Mouse (Mus musculus): Measurements from ENCODE around the gene Noxo1.

DNA sequence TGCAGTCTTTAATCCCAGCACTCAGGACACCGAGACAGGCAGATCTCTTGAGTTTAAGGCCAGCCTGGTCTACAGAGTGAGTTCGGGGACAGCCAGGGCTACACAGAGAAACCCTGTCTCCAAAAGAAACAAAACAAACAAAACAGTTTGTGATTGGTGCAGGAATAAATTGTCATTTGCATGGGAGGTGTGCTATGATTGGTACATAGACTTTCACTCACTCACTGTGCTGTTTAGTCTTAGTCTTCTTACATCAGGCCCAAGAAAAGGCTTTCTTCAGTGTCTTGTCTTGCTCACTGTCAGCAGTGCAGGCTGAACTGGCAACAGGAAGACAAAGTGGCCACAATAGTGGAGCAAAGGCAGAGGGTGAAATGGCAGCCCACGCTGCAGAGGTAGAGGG lies 48.3 kb downstream of the Noxo1 start:
- TF ChIP-seq CTCF (IDR thresholded peaks at IDR 0.05; ENCODE audit: control insufficient read depth, insufficient read depth, insufficient read length), result no peak
- no peak for TF ChIP-seq MYOD1 (IDR thresholded peaks at IDR 0.05; ENCODE audit: control insufficient read depth, insufficient read length, low read depth)
- no peak for TF ChIP-seq MAX (IDR thresholded peaks at IDR 0.05)
- no peak for TF ChIP-seq MYOG (IDR thresholded peaks at IDR 0.05; ENCODE audit: control insufficient read depth, extremely low read depth, insufficient read length)
- TF ChIP-seq FOSL1 (IDR thresholded peaks at IDR 0.05; ENCODE audit: insufficient read depth, low read length, poor library complexity, severe bottlenecking), result no peak
- TF ChIP-seq USF1 (IDR thresholded peaks at IDR 0.05; ENCODE audit: low read depth), result no peak

All from C2C12 (cell line).